Mouse (Mus musculus) T-cell, adult 2 months (primary cell): ENCODE data around the gene Haao.
A peak's percentile ranks its signal among the peaks of the same experiment; 100 is the strongest.

ENCODE experiments used
- DNase-seq: peaks from one replicate; pipeline ENCODE4 v3.0.0; 2022; ENCODE audit warnings: low spot score

Haao gene

GRCm38 (mm10) chr17:83847815-83848214 is at the start of gene Haao:
Haao (minus strand) TSS chr17:83847963.
- peak; percentile 62 for DNase-seq

GRCm38 (mm10) chr17:83897361-83897799 is 49.6 kb upstream of the Haao start:
- no peak for DNase-seq

- peak; percentile 48 for DNase-seq
Observed at GRCm38 (mm10) chr17:83896723-83897122, 49.0 kb upstream of the Haao start.

GRCm38 (mm10) chr17:83895321-83895770 is 47.6 kb upstream of the Haao start:
- no peak for DNase-seq

GRCm38 (mm10) chr17:83893134-83893533 is 45.4 kb upstream of the Haao start:
- DNase-seq = no peak

GRCm38 (mm10) chr17:83891864-83892263 is 44.1 kb upstream of the Haao start:
- no peak for DNase-seq

- DNase-seq = no peak
Observed at GRCm38 (mm10) chr17:83890373-83890696, 42.6 kb upstream of the Haao start.

- DNase-seq = no peak
Observed at GRCm38 (mm10) chr17:83889691-83890372, 42.1 kb upstream of the Haao start.

GRCm38 (mm10) chr17:83889329-83889690 is 41.5 kb upstream of the Haao start:
- DNase-seq = no peak

GRCm38 (mm10) chr17:83887241-83887640 is 39.5 kb upstream of the Haao start:
- DNase-seq = no peak

- DNase-seq = no peak
Observed at GRCm38 (mm10) chr17:83886395-83886794, 38.6 kb upstream of the Haao start.

GRCm38 (mm10) chr17:83885750-83886149 is 38.0 kb upstream of the Haao start:
- DNase-seq = no peak

- DNase-seq = no peak
Observed at GRCm38 (mm10) chr17:83885021-83885582, 37.3 kb upstream of the Haao start.

GRCm38 (mm10) chr17:83882788-83883187 is 35.0 kb upstream of the Haao start:
- DNase-seq = no peak

- DNase-seq = no peak
Observed at GRCm38 (mm10) chr17:83881071-83881470, 33.3 kb upstream of the Haao start.

GRCm38 (mm10) chr17:83880174-83880710 is 32.5 kb upstream of the Haao start:
- DNase-seq = no peak

- no peak for DNase-seq
Observed at GRCm38 (mm10) chr17:83879631-83880030, 31.9 kb upstream of the Haao start.

- no peak for DNase-seq
Observed at GRCm38 (mm10) chr17:83874610-83875009, 26.8 kb upstream of the Haao start.

- DNase-seq = no peak
Observed at GRCm38 (mm10) chr17:83873363-83874141, 25.8 kb upstream of the Haao start.

GRCm38 (mm10) chr17:83872806-83873348 is 25.1 kb upstream of the Haao start:
- DNase-seq = peak; percentile 81

- DNase-seq = no peak
Observed at GRCm38 (mm10) chr17:83871354-83871753, 23.6 kb upstream of the Haao start.

GRCm38 (mm10) chr17:83870385-83870784 is 22.6 kb upstream of the Haao start:
- no peak for DNase-seq

GRCm38 (mm10) chr17:83866582-83866981 is 18.8 kb upstream of the Haao start:
- no peak for DNase-seq
